Mouse (Mus musculus) C2C12 (cell line): ENCODE data around the gene Hbs1l.

Experiments
- CEBPB ChIP-seq: IDR thresholded peaks from one replicate; pipeline ENCODE4 v1.6.1; 2011; ENCODE audit warnings: low read depth, mild to moderate bottlenecking, control low read depth, moderate library complexity
- CTCF ChIP-seq: IDR thresholded peaks from one replicate; pipeline ENCODE4 v1.5.1; 2011; ENCODE audit not compliant: control insufficient read depth, insufficient read depth, insufficient read length

- TF ChIP-seq CTCF (no peak), CEBPB (no peak)
Observed at GRCm38 (mm10) chr10:21351766-21352165, 56.0 kb downstream of the Hbs1l start.
